Mouse (Mus musculus) ovary, adult 18-20 months (tissue): Measurements from ENCODE around the gene Folr1.

Experiments
- DNase-seq: peaks from one replicate; pipeline ENCODE4 v3.0.0; 2022; ENCODE audit warnings: low spot score, mixed read lengths

Folr1 gene

GRCm38 (mm10) chr7:101868241-101869162, 2.1 kb downstream of the Folr1 start:
- DNase-seq, result peak; percentile 48

DNA sequence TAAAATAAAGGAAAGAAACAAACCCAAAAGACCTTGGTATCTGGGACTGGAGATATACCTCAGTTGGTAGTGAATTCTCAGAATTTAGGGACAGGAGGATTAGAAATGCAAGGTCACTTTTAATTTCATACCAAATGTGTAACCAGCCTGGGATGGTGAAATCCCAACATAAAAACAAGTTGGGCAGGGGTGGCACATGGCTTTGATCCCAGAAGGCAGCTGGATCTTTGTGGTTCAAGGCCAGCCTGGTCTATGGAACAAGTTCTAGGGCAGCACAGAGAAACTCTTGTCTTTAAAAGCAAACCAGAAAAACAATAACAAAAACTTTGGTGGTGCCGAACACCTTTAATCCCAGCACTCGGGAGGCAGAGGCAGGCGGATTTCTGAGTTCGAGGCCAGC, 3.1 kb downstream of the Folr1 start:
- peak; percentile 63 for DNase-seq

GRCm38 (mm10) chr7:101866491-101867265, 3.9 kb downstream of the Folr1 start:
- no peak for DNase-seq

DNA sequence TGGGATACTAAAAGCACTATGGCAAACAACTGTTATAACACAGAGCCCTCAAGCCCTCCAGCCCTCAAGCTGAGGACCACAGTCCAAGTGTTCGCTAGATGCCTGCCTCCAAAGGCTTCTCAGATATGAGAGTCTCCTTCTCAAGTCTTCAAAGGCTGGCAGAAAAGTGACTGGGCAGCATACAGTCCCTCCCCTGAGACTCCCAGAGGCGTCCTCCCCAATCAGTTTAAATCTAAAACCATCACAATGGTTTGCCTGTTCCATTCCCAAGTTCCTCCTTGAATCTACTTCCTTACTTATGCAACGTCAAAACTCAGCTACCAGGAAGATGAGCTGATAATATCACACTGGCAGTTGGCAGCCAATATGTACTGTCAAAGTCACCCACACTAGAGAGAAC, 7.2 kb downstream of the Folr1 start, which contains the start of gene Anapc15:
Anapc15 (plus strand) TSS at position 301 of the 400 bp plus-strand sequence.
- no peak for DNase-seq

DNA sequence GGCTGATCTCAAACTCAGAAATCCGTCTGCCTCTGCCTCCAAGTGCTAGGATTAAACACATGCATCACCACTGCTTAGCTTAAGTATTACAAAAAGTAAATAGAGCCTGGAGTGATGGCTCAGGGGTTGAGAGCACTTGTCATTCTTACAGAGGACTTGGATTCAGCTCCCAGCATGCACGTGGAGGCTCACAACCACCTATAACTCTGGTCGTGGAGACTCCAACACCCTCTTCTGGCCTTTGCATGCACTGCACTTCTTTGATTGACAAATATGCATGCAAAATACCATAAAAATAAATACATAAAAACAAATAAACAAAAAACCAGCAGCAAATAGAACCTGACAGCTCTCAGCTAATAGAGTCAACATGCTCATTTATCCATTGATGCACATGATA, 8.3 kb downstream of the Folr1 start:
- no peak for DNase-seq

- no peak for DNase-seq
These were observed 9.6 kb downstream of the Folr1 start for GRCm38 (mm10) chr7:101860978-101861377.

- DNase-seq, result no peak
These were observed 12.2 kb downstream of the Folr1 start for GRCm38 (mm10) chr7:101858362-101858761.

- no peak for DNase-seq
These were observed 13.5 kb downstream of the Folr1 start, which contains the start of gene Folr2 for GRCm38 (mm10) chr7:101857094-101857493. Folr2 (minus strand) TSS chr7:101857194.

- DNase-seq, result no peak
These were observed 16.8 kb downstream of the Folr1 start for GRCm38 (mm10) chr7:101853816-101854215.

- DNase-seq, result no peak
These were observed 17.7 kb downstream of the Folr1 start for GRCm38 (mm10) chr7:101852846-101853245.

- DNase-seq, result no peak
These were observed 18.9 kb downstream of the Folr1 start for GRCm38 (mm10) chr7:101851689-101852088.

DNA sequence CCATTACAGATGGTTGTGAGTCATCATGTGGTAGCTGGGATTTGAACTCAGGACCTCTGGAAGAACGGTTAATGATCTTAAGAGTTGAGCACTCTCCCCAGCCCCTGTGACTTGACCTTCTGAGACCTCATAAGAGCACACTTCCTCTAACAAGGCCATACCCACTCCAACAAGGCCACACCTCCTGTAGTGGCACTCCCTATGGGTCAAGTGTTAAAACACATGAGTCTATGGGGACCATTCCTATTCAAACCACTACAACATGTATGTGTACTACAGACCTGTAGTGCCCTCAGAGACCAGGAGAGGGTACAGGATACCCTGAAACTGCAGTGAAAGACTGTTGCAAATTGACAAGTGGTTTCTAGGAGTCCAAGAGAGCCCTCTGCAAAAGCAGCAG, 22.7 kb downstream of the Folr1 start:
- DNase-seq, result no peak

- no peak for DNase-seq
These were observed 26.4 kb downstream of the Folr1 start for GRCm38 (mm10) chr7:101844186-101844585.

DNA sequence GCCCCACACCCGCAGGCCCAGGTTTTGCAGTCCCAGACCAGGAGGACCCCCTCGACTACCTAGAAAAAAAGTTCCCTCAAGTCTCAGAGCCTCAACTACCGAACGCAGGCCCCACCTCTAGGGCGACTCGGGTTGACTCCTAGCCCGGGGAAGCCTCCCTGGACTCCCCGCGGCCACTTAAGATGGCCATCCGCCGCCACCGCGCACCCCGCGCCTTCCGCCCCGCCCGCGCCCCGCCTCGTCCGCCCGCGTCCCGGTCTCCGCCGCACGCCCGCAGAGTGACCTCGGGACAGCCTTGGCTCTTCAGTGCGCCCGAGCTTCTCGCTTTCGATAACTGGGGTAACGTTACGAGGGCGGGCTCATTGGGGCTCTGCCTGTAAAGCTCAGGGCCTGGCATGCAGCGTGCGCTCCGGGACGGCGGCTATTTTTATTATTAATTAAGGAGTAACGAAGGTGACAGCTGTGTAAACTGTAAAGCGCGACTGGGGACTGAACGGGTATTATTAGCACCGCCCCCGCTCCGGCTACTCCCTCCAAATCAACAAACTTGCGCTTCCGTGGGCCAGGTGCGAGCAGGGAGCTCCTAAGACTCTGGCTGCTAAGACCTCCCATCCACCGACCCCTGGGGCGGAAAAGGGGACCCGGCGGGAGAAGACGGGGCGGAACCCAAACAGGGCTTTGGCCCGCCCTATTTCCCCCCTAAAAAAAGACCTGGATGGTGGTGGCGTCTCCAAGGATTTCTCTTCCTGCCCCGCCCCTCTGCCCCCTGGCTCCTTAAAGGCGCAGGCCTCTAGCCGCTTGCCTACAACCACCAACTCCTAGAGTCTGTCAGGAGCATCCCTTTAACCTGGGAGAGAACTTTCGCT, 32.7 kb downstream of the Folr1 start, which contains the start of gene Inppl1:
Inppl1 (minus strand) TSS at position 624 of the 866 bp plus-strand sequence.
- peak; percentile 93 for DNase-seq

DNA sequence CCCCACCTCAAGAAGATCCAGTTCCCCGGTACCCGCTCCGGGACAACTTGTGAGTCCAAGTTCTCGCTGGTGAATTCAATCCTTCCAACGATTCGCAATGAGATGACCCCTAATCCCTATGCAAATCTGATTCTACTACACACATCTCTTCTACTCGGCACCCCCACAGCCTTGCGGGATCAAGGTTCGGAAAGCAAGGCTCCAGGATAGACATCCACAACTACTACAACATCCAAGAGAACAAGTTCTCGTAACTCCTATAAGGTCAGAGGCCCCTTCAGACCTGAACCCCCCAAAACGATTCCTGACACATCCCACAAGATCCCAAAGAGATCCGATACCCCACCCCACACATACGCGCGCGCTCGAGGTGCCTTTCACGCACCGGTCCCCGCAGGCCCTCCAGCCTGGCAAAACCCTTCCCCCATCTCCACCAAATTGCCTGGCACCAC, 33.4 kb downstream of the Folr1 start:
- DNase-seq, result no peak

- DNase-seq, result peak; percentile 50
These were observed 34.1 kb downstream of the Folr1 start for GRCm38 (mm10) chr7:101836271-101837153.

- no peak for DNase-seq
These were observed 35.0 kb downstream of the Folr1 start for GRCm38 (mm10) chr7:101835457-101836109.

DNA sequence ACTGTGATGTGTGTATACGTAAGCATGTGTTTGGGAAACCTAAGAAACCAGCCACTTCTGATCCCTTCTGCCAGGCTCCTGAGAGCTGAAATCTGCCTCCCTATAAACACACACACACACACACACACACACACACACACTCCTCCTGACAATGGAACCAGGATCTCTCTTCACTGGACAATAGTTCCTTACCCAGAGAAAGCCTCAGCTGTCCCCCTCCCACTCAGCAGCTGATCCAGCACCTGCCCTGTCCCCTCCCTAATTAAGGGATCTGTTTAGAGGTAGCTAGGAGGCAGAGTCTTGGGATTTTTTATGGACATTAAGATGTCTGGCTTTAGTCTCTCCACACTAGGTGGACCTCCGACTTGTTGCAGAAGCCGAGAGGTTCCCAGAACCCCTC, 35.7 kb downstream of the Folr1 start:
- DNase-seq, result no peak

GRCm38 (mm10) chr7:101833916-101834584, 36.5 kb downstream of the Folr1 start:
- no peak for DNase-seq

- DNase-seq, result no peak
These were observed 37.2 kb downstream of the Folr1 start for GRCm38 (mm10) chr7:101833352-101833751.
